Mouse (Mus musculus) monocyte, adult 2 months (primary cell): Measurements from ENCODE around the gene Hipk3.
A peak's percentile ranks its signal among the peaks of the same experiment; 100 is the strongest.

Experiments used
- DNase-seq, 2 experiments: peaks; one replicate each; pipeline ENCODE4 v3.0.0; 2022; ENCODE audit warnings: low spot score in 2 of 2, low read depth in 1 of 2

The Hipk3 gene

GRCm38 (mm10) chr2:104471161-104471560 lies 23.1 kb downstream of the Hipk3 start:
- DNase-seq, result no peak

GRCm38 (mm10) chr2:104470536-104470935 lies 23.7 kb downstream of the Hipk3 start:
- DNase-seq, result no peak

DNA sequence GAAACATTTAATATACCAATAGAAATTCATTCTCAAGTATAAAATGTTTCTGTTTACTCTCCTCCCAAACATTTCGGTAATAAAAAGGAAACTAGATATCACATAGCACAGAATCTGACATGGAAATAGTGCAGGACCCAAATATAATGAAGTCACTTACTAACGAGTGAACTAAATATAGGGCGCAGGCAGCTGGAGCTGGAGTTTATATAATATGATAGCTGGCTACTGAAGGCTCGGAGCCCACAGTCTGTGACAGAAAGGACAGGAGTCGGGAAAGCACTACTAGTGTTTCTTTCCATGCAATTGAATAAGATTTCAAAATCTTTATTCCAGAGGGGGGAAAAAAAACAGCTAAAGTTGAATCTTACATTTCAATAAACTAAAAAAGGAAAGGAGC lies 25.8 kb downstream of the Hipk3 start:
- DNase-seq, result no peak

GRCm38 (mm10) chr2:104466908-104467616 lies 27.2 kb downstream of the Hipk3 start:
- DNase-seq, result no peak

DNA sequence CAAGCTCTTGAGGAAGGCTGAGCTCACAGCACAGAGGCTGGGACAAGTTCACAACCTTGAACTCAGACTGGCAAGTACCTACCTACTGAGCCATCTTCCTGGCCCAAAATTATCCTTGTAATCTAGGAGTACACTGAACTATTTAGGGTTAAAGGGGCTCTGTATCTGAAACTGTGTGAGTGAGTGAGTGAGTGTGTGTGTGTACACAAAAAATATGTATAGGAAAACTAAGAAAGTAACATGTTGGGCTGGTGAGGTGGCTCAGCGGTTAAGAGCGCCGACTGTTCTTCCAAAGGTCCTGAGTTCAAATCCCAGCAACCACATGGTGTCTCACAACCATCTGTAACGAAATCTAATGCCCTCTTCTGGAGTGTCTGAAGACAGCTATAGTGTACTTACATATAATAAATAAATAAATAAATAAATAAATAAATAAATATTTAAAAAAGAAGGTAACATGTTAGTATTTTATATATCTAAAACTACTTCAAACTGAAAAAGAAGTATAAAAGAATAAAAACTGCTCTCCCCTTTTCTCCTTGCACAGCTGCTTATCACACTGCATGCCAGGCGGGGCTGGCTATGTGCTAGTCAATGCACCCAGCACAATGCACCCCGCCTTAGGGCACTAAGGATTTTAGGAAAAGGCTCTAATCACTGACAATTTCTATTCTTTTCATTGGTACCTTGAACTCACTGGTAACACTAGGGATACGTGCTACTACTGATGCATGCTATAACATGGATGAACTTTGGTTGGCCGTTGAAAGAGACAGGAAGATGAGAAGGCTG lies 28.4 kb downstream of the Hipk3 start:
- no peak for DNase-seq

DNA sequence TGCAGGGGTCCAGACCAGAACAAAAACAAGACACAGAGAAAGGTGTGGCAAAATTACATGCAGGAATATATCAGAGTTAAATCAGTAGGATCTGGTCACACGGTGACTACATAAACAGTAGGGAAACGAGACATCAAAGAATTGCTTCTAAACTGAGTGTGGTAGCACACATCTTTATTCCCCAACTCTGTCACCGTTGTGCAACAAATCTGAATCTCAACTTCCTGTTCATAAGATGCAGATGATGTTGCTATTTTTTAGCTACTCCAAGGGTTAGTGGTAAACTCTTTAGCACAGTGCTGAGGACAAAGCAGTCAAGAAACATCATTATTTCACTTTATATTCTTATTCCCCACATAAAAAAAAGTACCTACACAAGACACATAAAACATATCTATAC lies 34.2 kb downstream of the Hipk3 start:
- DNase-seq, result no peak

GRCm38 (mm10) chr2:104458569-104459332 lies 35.5 kb downstream of the Hipk3 start:
- DNase-seq, result no peak

DNA sequence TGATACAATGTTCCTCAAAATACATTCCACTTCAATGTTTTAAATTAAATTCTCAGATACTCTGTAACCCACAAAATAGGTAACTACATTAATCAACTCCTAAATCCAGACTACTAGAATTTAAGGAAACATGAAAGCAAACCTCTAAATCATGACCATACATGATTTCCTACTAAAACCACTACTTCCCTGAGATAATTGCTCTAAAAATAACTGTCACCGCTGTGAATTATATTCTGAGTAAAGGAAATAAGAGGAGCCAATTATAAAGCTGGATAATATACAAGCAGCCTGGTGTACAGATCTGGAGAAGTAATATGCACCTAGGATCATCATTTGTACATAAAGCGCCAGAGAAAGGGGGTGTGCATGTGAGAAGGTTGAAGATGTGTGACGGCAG lies 37.1 kb downstream of the Hipk3 start:
- no peak for DNase-seq

- DNase-seq, result no peak
Observed at GRCm38 (mm10) chr2:104450685-104451084, 43.6 kb downstream of the Hipk3 start.

- no peak for DNase-seq
Observed at GRCm38 (mm10) chr2:104449191-104449590, 45.1 kb downstream of the Hipk3 start.

DNA sequence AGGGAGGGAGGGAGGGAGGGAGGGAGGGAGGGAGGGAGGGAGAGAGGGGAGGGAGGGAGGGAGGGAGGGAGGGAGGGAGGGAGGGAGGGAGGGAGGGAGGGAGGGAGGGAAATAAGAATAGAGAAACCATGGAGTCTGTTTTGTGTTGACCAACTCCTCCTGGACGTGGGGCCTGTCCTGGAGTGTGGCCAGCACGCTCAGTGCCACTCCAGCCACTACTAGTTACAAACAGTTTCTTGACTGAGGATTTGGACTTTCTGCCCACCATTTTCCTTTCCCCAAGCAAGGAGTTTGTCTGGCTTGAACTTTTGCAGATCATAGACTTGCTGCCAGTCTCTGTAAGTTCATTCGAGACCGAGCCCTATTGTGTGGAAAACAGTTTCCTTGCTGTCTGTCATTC lies 46.0 kb downstream of the Hipk3 start:
- no peak for DNase-seq

DNA sequence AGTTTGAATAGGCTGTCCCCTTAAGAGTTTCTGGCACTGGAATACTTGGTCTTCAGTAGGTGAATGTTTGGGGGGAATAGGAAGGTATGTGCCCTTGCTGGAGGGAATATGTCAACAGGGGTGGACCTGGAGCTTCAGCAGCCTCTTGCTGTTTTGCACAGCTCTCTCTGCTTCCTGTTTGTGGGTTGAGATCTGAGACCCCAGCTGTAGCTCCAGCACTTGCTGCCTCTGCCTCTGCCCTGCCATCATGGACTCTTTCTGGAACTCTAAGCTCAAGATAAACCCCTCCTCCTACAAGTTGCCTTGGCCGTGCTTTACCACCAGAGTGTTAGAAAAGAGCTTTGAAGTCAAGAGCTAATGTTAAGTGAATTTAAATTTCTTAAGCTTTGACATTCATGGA lies 48.2 kb downstream of the Hipk3 start:
- DNase-seq, result no peak

DNA sequence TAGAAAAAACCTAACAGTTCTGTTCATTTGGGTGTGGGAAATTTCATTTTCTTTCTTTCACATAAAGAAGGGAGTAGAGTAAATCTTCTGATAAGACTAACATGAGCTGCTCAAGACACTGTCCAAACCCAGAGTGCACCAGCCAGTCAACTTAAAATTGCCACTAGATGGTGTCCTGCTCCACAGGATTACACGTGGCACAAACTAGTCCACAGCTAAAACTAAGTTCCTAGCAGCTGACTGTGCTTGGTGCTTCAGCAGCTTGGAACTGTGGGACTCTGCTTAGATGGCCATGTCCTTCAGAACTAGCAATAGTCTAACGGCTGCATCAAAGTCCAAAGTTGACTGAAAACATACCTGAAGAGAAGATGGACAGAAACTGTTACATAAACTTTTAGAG lies 49.5 kb downstream of the Hipk3 start:
- peak in 1 of 2 experiments; percentile 6 for DNase-seq

DNA sequence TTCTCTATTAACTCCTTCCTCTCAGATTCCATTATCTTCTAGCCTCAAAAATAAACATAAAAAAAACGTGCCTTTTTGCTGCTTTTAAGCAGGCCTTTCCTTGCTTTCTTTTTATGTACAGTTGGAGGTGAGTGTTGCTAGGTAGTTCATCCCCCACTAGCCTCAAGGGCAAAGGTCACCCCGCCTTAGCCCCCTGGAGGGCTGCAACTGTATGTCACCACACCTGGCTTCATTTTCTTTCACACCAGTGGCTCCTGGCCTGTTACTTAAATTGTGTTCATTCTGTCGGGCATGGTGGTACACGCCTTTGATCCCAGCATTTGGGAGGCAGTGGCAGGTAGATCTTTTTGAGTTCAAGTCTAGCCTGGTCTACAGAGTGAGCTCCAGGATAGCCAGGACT lies 51.9 kb downstream of the Hipk3 start:
- no peak for DNase-seq

GRCm38 (mm10) chr2:104436226-104436625 lies 58.0 kb downstream of the Hipk3 start:
- no peak for DNase-seq

- no peak for DNase-seq
Observed at GRCm38 (mm10) chr2:104431067-104431466, 63.2 kb downstream of the Hipk3 start.

DNA sequence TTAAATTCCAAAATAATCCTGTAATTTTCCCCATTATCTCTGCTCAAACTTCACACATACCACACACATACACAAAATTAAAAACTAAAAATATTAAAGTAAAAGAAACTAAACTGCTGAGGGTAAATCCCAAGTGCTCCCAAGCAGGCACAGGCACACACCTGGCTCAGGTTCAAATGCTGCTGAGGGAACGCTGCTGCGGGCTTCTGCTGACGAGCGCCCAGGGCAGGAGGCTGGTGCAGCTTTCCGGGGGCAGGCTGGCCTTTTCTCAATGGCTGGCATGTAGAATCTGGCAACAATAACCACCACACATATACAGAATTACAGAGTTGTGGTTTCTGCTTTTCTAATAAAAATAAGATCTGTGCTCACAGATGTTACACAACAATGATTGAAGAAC lies 63.7 kb downstream of the Hipk3 start:
- DNase-seq, result no peak

GRCm38 (mm10) chr2:104426112-104426511 lies 68.1 kb downstream of the Hipk3 start:
- DNase-seq, result no peak

- DNase-seq, result no peak
Observed at GRCm38 (mm10) chr2:104422230-104422629, 72.0 kb downstream of the Hipk3 start.

- no peak for DNase-seq
Observed at GRCm38 (mm10) chr2:104420805-104421204, 73.4 kb downstream of the Hipk3 start.

GRCm38 (mm10) chr2:104419999-104420398 lies 74.2 kb downstream of the Hipk3 start:
- no peak for DNase-seq

DNA sequence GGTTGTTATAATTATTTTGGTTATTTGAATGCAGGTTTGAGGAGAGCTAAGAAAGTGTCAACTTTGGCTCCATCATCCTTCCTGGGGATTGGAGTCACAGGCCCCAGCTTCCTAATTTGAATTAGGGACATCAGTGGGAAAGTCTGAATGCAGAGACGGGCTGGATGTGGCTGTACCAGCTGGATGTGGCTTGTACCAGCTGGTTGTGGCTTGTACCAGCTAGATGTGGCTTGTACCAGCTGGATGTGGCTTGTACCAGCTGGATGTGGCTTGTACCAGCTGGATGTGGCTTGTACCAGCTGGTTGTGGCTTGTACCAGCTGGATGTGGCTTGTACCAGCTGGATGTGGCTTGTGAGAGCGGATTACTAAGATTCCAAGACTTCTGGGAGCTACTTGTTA lies 74.8 kb downstream of the Hipk3 start:
- no peak for DNase-seq
